Mouse (Mus musculus) frontal cortex, postnatal 14 days (tissue): ENCODE results near the gene Phykpl.

ENCODE experiments used
- DNase-seq, 2 experiments: peaks; one replicate each; pipeline ENCODE4 v3.0.0; 2022; ENCODE audit warnings: low spot score in 2 of 2

The Phykpl gene

GRCm38 (mm10) chr11:51644217-51644616, 59.7 kb downstream of the Phykpl start:
- no peak for DNase-seq

- no peak for DNase-seq
Observed at GRCm38 (mm10) chr11:51645293-51645692, 60.7 kb downstream of the Phykpl start.

- no peak for DNase-seq
Observed at GRCm38 (mm10) chr11:51646245-51646644, 61.7 kb downstream of the Phykpl start.

GRCm38 (mm10) chr11:51646751-51647667, 62.5 kb downstream of the Phykpl start:
- DNase-seq: no peak

- DNase-seq: no peak
Observed at GRCm38 (mm10) chr11:51648566-51648965, 64.0 kb downstream of the Phykpl start.

GRCm38 (mm10) chr11:51649111-51649888, 64.7 kb downstream of the Phykpl start:
- DNase-seq: no peak

GRCm38 (mm10) chr11:51649889-51650199, 65.3 kb downstream of the Phykpl start:
- DNase-seq: no peak

GRCm38 (mm10) chr11:51650261-51650660, 65.7 kb downstream of the Phykpl start:
- no peak for DNase-seq

GRCm38 (mm10) chr11:51650691-51651515, 66.3 kb downstream of the Phykpl start, which contains the start of the genes N4bp3 and D930048N14Rik:
Gene N4bp3, minus strand, starts transcription at chr11:51650842.
Gene D930048N14Rik, plus strand, starts transcription at chr11:51650954.
- DNase-seq: no peak

- DNase-seq: no peak
Observed at GRCm38 (mm10) chr11:51652889-51653418, 68.4 kb downstream of the Phykpl start.

GRCm38 (mm10) chr11:51653736-51654135, 69.2 kb downstream of the Phykpl start:
- no peak for DNase-seq
